Mouse (Mus musculus) limb, embryonic 14.5 days (tissue): ENCODE results near the gene Slc4a8. TPM values are rescaled to one million over a fixed set of nuclear protein-coding genes. Genes with fewer than 3 reads are reported as not detected.

Source experiments
- ATAC-seq: fragments of 200-750 bp; cut with Nextera tagmentation; 2 replicates; pipeline ENCODE4 v1.8.0; 2017; ENCODE audit warnings: low read depth, moderate number of reproducible peaks, moderate TSS enrichment; ENCODE audit not compliant: low FRiP score
- DNase-seq: peaks from one replicate; pipeline ENCODE4 v3.0.0-alpha.2; 2015; ENCODE audit warnings: low spot score
- H3K27ac ChIP-seq: fragments of 300-500 bp; sonication (generic); replicated peaks from 2 replicates; pipeline ENCODE4 v1.5.1; 2014; ENCODE audit warnings: low read depth, mild to moderate bottlenecking, low read length, moderate library complexity, mixed read lengths
- H3K27me3 ChIP-seq: fragments of 300-500 bp; sonication (generic); 2 replicates; pipeline ENCODE4 v1.6.1; 2014; ENCODE audit warnings: low read length, mixed read lengths; ENCODE audit not compliant: control insufficient read depth, insufficient read depth
- H3K36me3 ChIP-seq: fragments of 300-500 bp; sonication (generic); 2 replicates; pipeline ENCODE4 v1.6.1; 2014; ENCODE audit warnings: mild to moderate bottlenecking, low read length, moderate library complexity, mixed read lengths; ENCODE audit not compliant: control insufficient read depth, insufficient read depth
- H3K4me1 ChIP-seq: fragments of 300-500 bp; sonication (generic); 2 replicates; pipeline ENCODE4 v1.6.1; 2014; ENCODE audit warnings: antibody characterized with exemption, low read length, mixed read lengths; ENCODE audit not compliant: control insufficient read depth, insufficient read depth
- H3K4me2 ChIP-seq: fragments of 300-500 bp; sonication (generic); replicated peaks from 2 replicates; pipeline ENCODE4 v1.6.1; 2014; ENCODE audit warnings: low read depth, mild to moderate bottlenecking, low read length, moderate library complexity; ENCODE audit not compliant: severe bottlenecking
- H3K4me3 ChIP-seq: fragments of 300-500 bp; sonication (generic); replicated peaks from 2 replicates; pipeline ENCODE4 v1.5.1; 2014; ENCODE audit warnings: low read length
- H3K9ac ChIP-seq: fragments of 300-500 bp; sonication (generic); 2 replicates; pipeline ENCODE4 v1.6.1; 2014; ENCODE audit warnings: mild to moderate bottlenecking, low read depth, low read length, moderate library complexity; ENCODE audit not compliant: severe bottlenecking
- H3K9me3 ChIP-seq: fragments of 300-500 bp; sonication (generic); 2 replicates; pipeline ENCODE4 v1.6.1; 2016; ENCODE audit warnings: low read length; ENCODE audit not compliant: control insufficient read depth
- POLR2A ChIP-seq: fragments of 200-500 bp; IDR thresholded peaks from 2 replicates; pipeline ENCODE4 v1.8.0; 2012; ENCODE audit warnings: inconsistent platforms, mild to moderate bottlenecking, moderate library complexity, borderline replicate concordance; ENCODE audit not compliant: insufficient read depth, insufficient read length; ENCODE audit errors: extremely low read depth
- WGBS: fragments of 180-500 bp; shearing (Covaris S2); extraction: QIAGEN DNeasy Blood & Tissue Kit; methylation state at CpG from one replicate; pipeline ENCODE4 v1.1.7; 2014; 5-methylcytosine and 5-hydroxymethylcytosine counted together
- polyA plus RNA-seq, 2 experiments: library from polyadenylated mRNA; depleted of rRNA in 1 of 2; stranded (reverse) in 1 of 2; unstranded in 1 of 2; fragments of >200 nt; fragmentation: Nextera tagmentation in 1 of 2; extraction: Ambion mirVana in 1 of 2; gene quantifications; 2 replicates each; pipeline versions ENCODE4 v1.2.1 to v1.2.3; 2012 to 2014

Gene Slc4a8
- polyA plus RNA-seq, 2 experiments: 2.9 to 3.8 TPM

- 55% methylated on average over 14 of the region's 14 CpGs for WGBS
- no peak overlapping the region for H3K9ac ChIP-seq
- no peaks in the 10 kb centered on the region for H3K36me3 ChIP-seq
- peaks cover 11% of the 10 kb centered on the region for H3K27me3 ChIP-seq
- H3K27ac ChIP-seq: no peak overlapping the region
- DNase-seq (no peak), ATAC-seq (no peak)
- H3K4me2 ChIP-seq: no peak overlapping the region
- TF ChIP-seq POLR2A: no peak
- H3K4me3 ChIP-seq: no peak overlapping the region
- 0 out of 2 replicates have a peak, but pooled peaks cover 3% of the 10 kb centered on the region for H3K9me3 ChIP-seq
- no peaks in the 10 kb centered on the region for H3K4me1 ChIP-seq
Measured at GRCm38 (mm10) chr15:100723505-100723904, 38.0 kb upstream of the Slc4a8 start.

- Histone ChIP-seq H3K27me3 (peaks cover 38% of the 10 kb centered on the region), H3K4me1 (peaks cover 6% of the 10 kb centered on the region), H3K36me3 (no peaks in the 10 kb centered on the region), H3K27ac (no peak overlapping the region), H3K9ac (no peak overlapping the region), H3K9me3 (no peaks in the 10 kb centered on the region), H3K4me2 (no peak overlapping the region), H3K4me3 (no peak overlapping the region)
- no peak for ATAC-seq
- no peak for DNase-seq
- TF ChIP-seq POLR2A: no peak
- 87% methylated on average over 11 of the region's 11 CpGs for WGBS
Measured at GRCm38 (mm10) chr15:100726721-100727120, 34.8 kb upstream of the Slc4a8 start.

- H3K4me2 ChIP-seq: no peak overlapping the region
- H3K27ac ChIP-seq: no peak overlapping the region
- WGBS: 77% methylated on average over 11 of the region's 11 CpGs
- H3K9me3 ChIP-seq: no peaks in the 10 kb centered on the region
- H3K4me1 ChIP-seq: peaks cover 6% of the 10 kb centered on the region
- no peaks in the 10 kb centered on the region for H3K36me3 ChIP-seq
- H3K9ac ChIP-seq: no peak overlapping the region
- TF ChIP-seq POLR2A: no peak
- H3K4me3 ChIP-seq: no peak overlapping the region
- peaks cover 38% of the 10 kb centered on the region for H3K27me3 ChIP-seq
- DNase-seq (no peak), ATAC-seq (no peak)
Measured at GRCm38 (mm10) chr15:100727834-100728233, 33.7 kb upstream of the Slc4a8 start.

GRCm38 (mm10) chr15:100728586-100728985 lies 33.0 kb upstream of the Slc4a8 start:
- Histone ChIP-seq H3K4me2 (peak overlapping the region; percentile 53), H3K36me3 (no peaks in the 10 kb centered on the region), H3K9ac (no peak overlapping the region), H3K27ac (no peak overlapping the region), H3K9me3 (no peaks in the 10 kb centered on the region), H3K27me3 (peaks cover 38% of the 10 kb centered on the region), H3K4me3 (peak overlapping the region; percentile 37), H3K4me1 (peaks cover 6% of the 10 kb centered on the region)
- TF ChIP-seq POLR2A: no peak
- 34% methylated on average over 9 of the region's 9 CpGs for WGBS
- ATAC-seq (no peak), DNase-seq (no peak)

GRCm38 (mm10) chr15:100729281-100729985 lies 32.1 kb upstream of the Slc4a8 start, which contains the start of gene Galnt6:
Gene Galnt6, minus strand, starts transcription at chr15:100729376.
- Histone ChIP-seq H3K4me2 (peak within 1 kb of the TSS; percentile 53), H3K27ac (no peak within 1 kb of the TSS), H3K4me1 (peaks cover 6% of the 10 kb centered on the region), H3K36me3 (no peaks in the 10 kb centered on the region), H3K9me3 (no peaks in the 10 kb centered on the region), H3K27me3 (peaks cover 38% of the 10 kb centered on the region), H3K9ac (peak within 1 kb of the TSS; percentile 36; the same call in 1 of the 2 replicates), H3K4me3 (peak within 1 kb of the TSS; percentile 37)
- TF ChIP-seq POLR2A: no peak
- 4% methylated on average over 38 of the region's 57 CpGs for WGBS
- ATAC-seq (no peak), DNase-seq (no peak)
